Mouse (Mus musculus) brain, embryonic 14.5 days (tissue): ENCODE measurements at regions not wholly inside any gene's neighbourhood (a gene's known extent, or its start where the extent isn't known, plus 50 kb on each side); places are given as distances from the start of the nearest gene placed in this dataset.

Experiments used
- DNase-seq: peaks from one replicate; pipeline ENCODE4 v3.0.0-alpha.2; 2011; ENCODE audit warnings: low read depth
- CTCF ChIP-seq: fragments of 200-500 bp; IDR thresholded peaks from 2 replicates; pipeline ENCODE4 v1.5.1; 2012; ENCODE audit warnings: inconsistent platforms, mild to moderate bottlenecking, moderate library complexity, borderline replicate concordance; ENCODE audit not compliant: insufficient read depth, insufficient read length; ENCODE audit errors: extremely low read depth
- POLR2A ChIP-seq: fragments of 200-500 bp; IDR thresholded peaks from 2 replicates; pipeline ENCODE4 v1.6.1; 2012; ENCODE audit warnings: mild to moderate bottlenecking, inconsistent platforms, borderline replicate concordance; ENCODE audit not compliant: poor library complexity, insufficient read depth, insufficient read length, severe bottlenecking; ENCODE audit errors: extremely low read depth

DNA sequence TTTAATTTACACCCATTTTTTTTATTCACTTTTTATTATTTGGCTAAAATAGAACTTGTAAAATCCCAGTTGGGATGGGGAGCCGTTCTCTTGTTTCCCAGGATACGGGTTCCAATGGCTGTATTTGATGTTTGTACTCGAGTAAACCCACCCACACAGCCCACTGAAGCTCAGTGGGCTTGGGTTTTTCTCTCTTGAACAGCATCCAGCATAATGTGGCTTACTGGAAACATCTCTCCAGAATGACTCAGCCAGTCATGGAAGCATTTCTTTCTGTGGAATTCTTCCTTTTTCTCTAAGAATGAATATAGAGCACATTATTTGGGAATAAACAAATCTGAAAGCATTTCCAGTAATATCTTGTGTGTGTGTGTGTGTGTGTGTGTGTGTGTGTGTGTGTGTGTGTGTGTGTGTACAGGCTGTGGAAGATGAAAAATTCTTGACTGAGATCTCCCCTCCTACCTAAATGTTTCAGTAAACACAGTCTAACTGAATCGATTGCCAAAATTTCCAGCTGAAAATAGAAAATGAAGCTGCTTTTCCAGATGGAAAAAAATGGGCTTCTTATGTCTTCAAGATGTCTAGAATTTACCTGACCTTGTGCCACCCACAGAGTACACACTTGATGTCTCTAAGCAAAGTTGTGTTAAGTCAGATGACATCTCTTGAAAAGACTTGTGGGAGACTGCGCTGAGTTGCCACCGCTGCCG lies 205.3 kb upstream of the Krr1 start:
- no peak for TF ChIP-seq CTCF
- no peak for DNase-seq

DNA sequence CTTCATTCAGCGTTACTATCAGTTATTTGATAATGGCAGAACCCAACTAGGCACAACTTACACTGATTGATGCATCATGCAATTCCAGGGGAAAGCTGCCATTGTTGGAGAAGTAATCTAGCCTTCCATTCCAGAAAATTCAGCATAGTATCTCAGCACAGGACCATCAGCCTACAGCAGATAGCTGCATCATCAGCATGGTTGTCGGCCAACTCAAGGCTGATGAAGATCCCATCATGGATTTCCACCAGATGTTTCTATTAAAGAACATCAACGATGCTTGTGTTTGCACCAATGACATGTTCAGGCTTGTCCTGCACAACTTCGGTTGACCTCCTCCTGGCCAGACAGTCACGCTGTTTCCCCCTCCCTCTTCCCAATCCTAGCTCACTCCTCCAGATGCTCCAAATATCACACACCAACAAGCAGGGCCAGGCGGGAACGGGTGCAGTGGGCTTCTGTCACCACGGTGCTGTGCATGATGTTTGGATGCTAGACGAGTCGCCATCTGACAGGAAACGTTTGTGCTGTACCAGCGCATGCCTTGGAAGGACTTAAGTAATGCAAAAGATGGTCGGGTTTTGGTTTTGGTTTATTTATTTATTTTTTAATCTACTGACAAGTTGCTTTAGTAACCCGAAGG lies 204.5 kb upstream of the Krr1 start:
- TF ChIP-seq CTCF (no peak), POLR2A (no peak)

DNA sequence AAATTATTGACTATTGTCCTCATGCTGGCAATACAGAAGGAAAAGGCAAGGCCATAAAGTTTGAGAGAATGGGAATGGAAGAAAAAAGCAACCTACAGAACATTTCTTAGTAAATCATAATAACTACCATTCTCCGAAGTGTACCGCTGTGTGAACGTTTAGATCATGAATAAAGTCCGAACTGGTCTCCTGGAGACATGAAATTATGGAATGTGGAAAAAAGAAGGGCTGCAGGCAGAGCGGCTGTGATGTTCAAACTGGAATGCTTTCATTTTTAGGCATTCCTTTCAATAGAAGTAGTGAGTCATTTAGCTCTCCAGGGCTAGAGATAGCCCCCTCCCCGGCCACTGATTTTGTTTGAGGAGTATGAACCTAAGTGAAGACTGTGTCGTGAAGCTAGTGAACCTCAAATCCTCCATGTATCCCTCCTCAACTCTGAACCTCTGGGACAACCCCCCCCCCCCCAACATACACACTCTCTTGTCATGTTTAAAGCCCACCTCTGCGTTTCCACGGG lies 202.9 kb upstream of the Krr1 start:
- TF ChIP-seq POLR2A: no peak
- TF ChIP-seq CTCF: no peak
- DNase-seq: no peak

More for the DNA sequence above, 204.5 kb upstream of the Krr1 start:
- DNase-seq: no peak

DNA sequence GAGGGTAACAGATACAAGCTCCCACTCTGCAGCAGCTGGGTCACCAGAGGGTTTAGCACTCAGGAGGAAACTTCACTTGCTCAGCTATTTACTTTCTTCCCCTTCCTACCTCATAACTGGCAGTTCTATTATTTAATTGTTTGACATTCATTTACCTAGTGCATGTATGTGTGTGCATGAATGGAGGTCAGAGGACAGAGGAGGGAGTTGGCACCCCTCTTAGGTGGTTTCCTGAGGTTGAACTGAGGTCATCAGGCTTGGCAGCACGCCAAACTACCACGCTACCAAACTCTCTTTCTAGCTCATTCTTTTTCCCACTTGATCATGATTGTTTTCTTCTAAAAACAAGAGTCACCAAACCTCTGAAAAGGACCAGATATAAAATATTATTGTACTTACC lies 202.4 kb upstream of the Krr1 start:
- TF ChIP-seq POLR2A: no peak
- no peak for TF ChIP-seq CTCF
- DNase-seq: no peak

- DNase-seq: no peak
- TF ChIP-seq CTCF: no peak
- no peak for TF ChIP-seq POLR2A
Measured at GRCm38 (mm10) chr10:111771010-111771409, 201.5 kb upstream of the Krr1 start.

GRCm38 (mm10) chr10:111777559-111777958 lies 194.9 kb upstream of the Krr1 start:
- DNase-seq: peak; percentile 39
- TF ChIP-seq POLR2A: no peak
- TF ChIP-seq CTCF: no peak

GRCm38 (mm10) chr10:111778111-111778510 lies 194.4 kb upstream of the Krr1 start:
- no peak for TF ChIP-seq POLR2A
- TF ChIP-seq CTCF: no peak
- no peak for DNase-seq

DNA sequence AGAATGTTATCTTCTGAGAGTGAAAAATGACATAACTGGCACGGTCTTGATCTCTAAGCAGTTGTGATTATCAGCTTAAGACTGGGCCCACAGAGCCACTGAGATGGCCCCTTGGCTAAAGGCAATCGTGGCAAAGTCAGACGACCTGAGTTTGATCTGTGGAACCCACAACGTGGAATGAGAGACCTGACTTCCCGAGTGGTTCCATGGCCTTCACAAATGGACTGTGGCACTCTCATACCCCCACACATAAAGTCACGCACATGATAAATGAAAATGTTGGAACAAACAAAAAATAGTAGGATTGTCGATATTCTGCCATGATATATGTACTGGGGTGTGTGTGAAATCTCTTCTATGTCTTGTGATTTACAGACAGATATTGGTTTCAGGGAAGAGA lies 192.5 kb upstream of the Krr1 start:
- TF ChIP-seq POLR2A (no peak), CTCF (no peak)
- no peak for DNase-seq

DNA sequence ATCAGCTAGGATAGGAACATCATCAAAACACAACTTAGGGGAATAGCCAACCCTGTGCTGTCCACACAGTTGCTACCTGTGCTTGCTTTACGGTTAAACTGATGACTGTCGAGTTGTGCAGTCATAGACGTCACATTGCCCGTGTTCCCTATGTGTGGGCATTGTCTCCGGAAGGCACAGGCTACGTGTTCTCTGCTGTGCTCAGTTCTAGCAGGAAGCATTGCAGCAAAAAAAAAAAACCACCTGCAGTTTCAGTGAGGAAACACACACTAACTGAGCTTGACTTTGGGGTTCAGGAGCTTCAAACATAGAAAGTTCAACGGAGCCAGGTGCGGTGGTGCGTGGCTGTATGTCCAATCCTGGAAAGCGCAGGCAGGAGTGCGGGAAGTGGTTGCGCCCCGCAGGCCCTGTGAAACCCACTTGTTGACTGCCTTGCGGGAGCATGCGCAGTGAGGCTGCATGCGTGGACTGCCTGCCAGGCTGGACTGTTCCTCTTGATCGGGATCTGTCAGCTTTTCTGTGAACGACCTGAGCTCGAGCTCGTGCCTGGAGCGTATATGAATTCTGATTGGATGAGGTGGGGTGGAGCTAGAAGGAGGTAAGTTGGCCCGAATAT lies 190.2 kb upstream of the Krr1 start:
- no peak for TF ChIP-seq CTCF
- no peak for TF ChIP-seq POLR2A
- no peak for DNase-seq

DNA sequence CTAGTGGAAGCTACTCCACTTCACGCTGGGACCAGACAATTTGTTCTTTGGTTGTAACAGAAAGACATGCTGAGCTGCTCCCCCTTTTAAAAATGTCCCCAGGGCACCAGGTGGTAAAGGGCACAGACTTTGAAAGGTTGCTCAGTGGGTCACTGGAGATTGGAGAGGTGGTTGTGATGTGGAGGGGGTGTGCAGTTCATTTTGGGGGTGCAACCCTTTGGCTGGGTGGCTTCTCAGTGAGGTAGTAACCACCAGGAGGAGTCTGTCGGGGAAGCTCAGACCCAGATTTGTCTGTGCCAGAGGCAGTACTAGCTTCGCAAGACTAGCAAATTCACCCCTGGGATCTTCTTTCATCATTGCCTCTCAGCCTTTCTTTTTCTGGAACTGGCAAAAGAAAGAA lies 189.0 kb upstream of the Krr1 start:
- DNase-seq: no peak
- no peak for TF ChIP-seq CTCF
- TF ChIP-seq POLR2A: no peak

GRCm38 (mm10) chr10:111784065-111784853 lies 188.2 kb upstream of the Krr1 start:
- peak; percentile 43 for DNase-seq
- TF ChIP-seq CTCF: no peak
- TF ChIP-seq POLR2A: no peak

GRCm38 (mm10) chr10:111787175-111787574 lies 185.3 kb upstream of the Krr1 start:
- peak; percentile 74 for DNase-seq
- TF ChIP-seq CTCF (no peak), POLR2A (no peak)
